In genomic region chr6:85117545-85118511, GRCm38 (mm10) we compare ENCODE assay signal across 7 mouse cellular contexts. TPM values are rescaled to one million over a fixed set of nuclear protein-coding genes. Genes with fewer than 3 reads are reported as not detected.
DNase-seq lines count a peak whose midpoint lies in the region; ATAC-seq and TF ChIP-seq lines count a peak whose summit lies in the region.
"Not testable (repeated sequence)": the region's sequence is repeated elsewhere in the genome, so short reads cannot be mapped to it uniquely, and the experiment has no call there.

No protein-coding gene starts in this region.

- DNase-seq in WW6 (ENCODE audit: low read depth, low spot score) = peak; percentile 43
- DNase-seq in cerebellum, postnatal 10 days = peak; percentile 60 to 78
- peak; percentile 69 for DNase-seq in gastrocnemius, adult 18-20 months (ENCODE audit: low spot score)
- DNase-seq in hindbrain, postnatal 0 days (ENCODE audit: low spot score) = peak; percentile 80
- DNase-seq in layer of hippocampus, adult 9-11 months = peak; percentile 48
- peak; percentile 83 for DNase-seq in lung, postnatal 0 days (ENCODE audit: low spot score)
- DNase-seq in retina, postnatal 7 days (ENCODE audit: low read depth, low spot score) = peak; percentile 28

- H3K9me3 ChIP-seq in hindbrain, postnatal 0 days (ENCODE audit: low read length); lung, postnatal 0 days (ENCODE audit: low read length): not testable (repeated sequence)

- WGBS in hindbrain, postnatal 0 days = 44% methylated on average over 8 of the region's 11 CpGs
- 24% methylated on average over 8 of the region's 11 CpGs for WGBS in lung, postnatal 0 days

- peak; percentile 76 for TF ChIP-seq CTCF in hindbrain, postnatal 0 days (IDR thresholded peaks at IDR 0.05; ENCODE audit: low read depth)
- peak; percentile 82 for TF ChIP-seq CTCF in lung, postnatal 0 days (IDR thresholded peaks at IDR 0.05)

- not testable (repeated sequence) for TF ChIP-seq EP300 in lung, postnatal 0 days (IDR thresholded peaks at IDR 0.05)

- H3K9ac ChIP-seq in hindbrain, postnatal 0 days (replicated peaks; ENCODE audit: low read length); lung, postnatal 0 days (replicated peaks; ENCODE audit: low read depth): not testable (repeated sequence)

- H3K4me2 ChIP-seq in hindbrain, postnatal 0 days (ENCODE audit: low read depth, low read length); lung, postnatal 0 days (replicated peaks; ENCODE audit: low read depth, low read length): not testable (repeated sequence)

- H3K27ac ChIP-seq in hindbrain, postnatal 0 days; lung, postnatal 0 days (ENCODE audit: low read length): not testable (repeated sequence)

- not testable (repeated sequence) for H3K27me3 ChIP-seq in hindbrain, postnatal 0 days (ENCODE audit: insufficient read depth, low read length); lung, postnatal 0 days (replicated peaks; ENCODE audit: insufficient read depth, low read length)

- not testable (repeated sequence) for H3K36me3 ChIP-seq in hindbrain, postnatal 0 days (ENCODE audit: insufficient read depth, low read length); lung, postnatal 0 days (ENCODE audit: insufficient read depth, low read length)

- H3K4me1 ChIP-seq in hindbrain, postnatal 0 days (ENCODE audit: insufficient read depth, low read length); lung, postnatal 0 days (ENCODE audit: insufficient read depth, low read depth, low read length): not testable (repeated sequence)

- not testable (repeated sequence) for H3K4me3 ChIP-seq in hindbrain, postnatal 0 days (ENCODE audit: low read length); lung, postnatal 0 days (ENCODE audit: low read depth, low read length)

- ATAC-seq in hindbrain, postnatal 0 days = 0 out of 2 replicates have a peak, but pooled peaks have one; percentile 51
- peak; percentile 81 for ATAC-seq in lung, postnatal 0 days

RNA-seq across cellular contexts. Expression of gene Spr, which starts 19.7 kb away (rescaled TPM):
- total RNA-seq in gastrocnemius, adult 18-20 months (2021) = 10 to 100 TPM; 47.4 to 51.5 TPM
- 44.3 and 45.0 TPM in 2 replicates for total RNA-seq in hindbrain, postnatal 0 days (2014; rRNA removed)
- 36.1 TPM in 2 replicates for polyA plus RNA-seq in hindbrain, postnatal 0 days (2015; fragmentation: Nextera tagmentation; extraction: Ambion mirVana)
- 45.3 and 54.3 TPM in 2 replicates for polyA plus RNA-seq in lung, postnatal 0 days (2015; fragmentation: Nextera tagmentation; extraction: Ambion mirVana)

RNA-seq across cellular contexts. Expression of gene Exoc6b, which starts 48.5 kb away (rescaled TPM):
- 10 to 100 TPM; 14.0 to 14.2 TPM for total RNA-seq in gastrocnemius, adult 18-20 months (2021)
- 38.1 and 40.8 TPM in 2 replicates for total RNA-seq in hindbrain, postnatal 0 days (2014; rRNA removed)
- polyA plus RNA-seq in hindbrain, postnatal 0 days (2015; fragmentation: Nextera tagmentation; extraction: Ambion mirVana) = 32.8 and 36.2 TPM in 2 replicates
- polyA plus RNA-seq in lung, postnatal 0 days (2015; fragmentation: Nextera tagmentation; extraction: Ambion mirVana) = 14.8 and 16.1 TPM in 2 replicates

Comparison
In these comparisons a context has a peak if more than half of its experiments do, and no peak if none do; other contexts are left out.
1. DNase-seq: peak in every context shown above with its lines; median percentile 83 in lung, postnatal 0 days; 80 in hindbrain, postnatal 0 days; 69 in cerebellum, postnatal 10 days; 69 in gastrocnemius, adult 18-20 months; 48 in layer of hippocampus, adult 9-11 months; 43 in WW6; 28 in retina, postnatal 7 days.